Mouse (Mus musculus) forebrain, embryonic 11.5 days (tissue): ENCODE measurements around the gene Dscam. TPM values are rescaled to one million over a fixed set of nuclear protein-coding genes. Genes with fewer than 3 reads are reported as not detected.

ENCODE experiments used
- ATAC-seq: fragments of 200-750 bp; cut with Nextera tagmentation; replicated peaks from 2 replicates; pipeline ENCODE4 v1.8.0; 2017; ENCODE audit warnings: moderate TSS enrichment; ENCODE audit not compliant: low FRiP score
- DNase-seq: peaks from one replicate; pipeline ENCODE4 v3.0.0-alpha.2; 2017; ENCODE audit warnings: low spot score
- H3K27ac ChIP-seq: fragments of 300-500 bp; sonication (generic); 2 replicates; pipeline ENCODE4 v1.5.1; 2014; ENCODE audit warnings: low read depth, low read length
- H3K27me3 ChIP-seq: fragments of 300-500 bp; sonication (generic); 2 replicates; pipeline ENCODE4 v1.6.1; 2014; ENCODE audit warnings: mild to moderate bottlenecking, low read length, mixed read lengths; ENCODE audit not compliant: control insufficient read depth, insufficient read depth
- H3K36me3 ChIP-seq: fragments of 300-500 bp; sonication (generic); 2 replicates; pipeline ENCODE4 v1.6.1; 2014; ENCODE audit warnings: mild to moderate bottlenecking, low read length, moderate library complexity, mixed read lengths; ENCODE audit not compliant: control insufficient read depth, insufficient read depth
- H3K4me1 ChIP-seq: fragments of 300-500 bp; sonication (generic); replicated peaks from 2 replicates; pipeline ENCODE4 v1.6.1; 2014; ENCODE audit warnings: low read length, mixed read lengths; ENCODE audit not compliant: control insufficient read depth, insufficient read depth
- H3K4me2 ChIP-seq: fragments of 300-500 bp; sonication (generic); 2 replicates; pipeline ENCODE4 v1.6.1; 2014; ENCODE audit warnings: low read depth, mild to moderate bottlenecking, low read length, moderate library complexity, mixed read lengths; ENCODE audit not compliant: severe bottlenecking
- H3K4me3 ChIP-seq: fragments of 300-500 bp; sonication (generic); 2 replicates; pipeline ENCODE4 v1.5.1; 2014; ENCODE audit warnings: low read depth, low read length
- H3K9ac ChIP-seq: fragments of 300-500 bp; sonication (generic); 2 replicates; pipeline ENCODE4 v1.6.1; 2014; ENCODE audit warnings: low read length
- H3K9me3 ChIP-seq: fragments of 300-500 bp; sonication (generic); 2 replicates; pipeline ENCODE4 v1.6.1; 2016; ENCODE audit warnings: low read length, mixed read lengths; ENCODE audit not compliant: control insufficient read depth
- WGBS: fragments of 180-500 bp; shearing (Covaris S2); extraction: QIAGEN DNeasy Blood & Tissue Kit; methylation state at CpG from one replicate; pipeline ENCODE4 v1.1.7; 2014; 5-methylcytosine and 5-hydroxymethylcytosine counted together
- polyA plus RNA-seq: library from polyadenylated mRNA; unstranded; fragments of >200 nt; fragmentation: Nextera tagmentation; extraction: Ambion mirVana; gene quantifications from 2 replicates; pipeline ENCODE4 v1.2.1, GENCODE M21; 2014

The Dscam gene
- polyA plus RNA-seq, 1 experiment from 2014 or later, result 0.88 TPM

- no peak for DNase-seq
- Histone ChIP-seq H3K27me3 (no peaks in the 10 kb centered on the region), H3K27ac (no peak overlapping the region), H3K4me1 (no peaks in the 10 kb centered on the region), H3K9me3 (no peaks in the 10 kb centered on the region; the same call in 1 of the 2 replicates), H3K9ac (no peak overlapping the region), H3K4me2 (no peak overlapping the region), H3K4me3 (no peak overlapping the region), H3K36me3 (no peaks in the 10 kb centered on the region)
- no peak for ATAC-seq
- WGBS, result 73% methylated on average over 1 of the region's 1 CpGs
Observed at GRCm38 (mm10) chr16:97190604-97191003, 20.1 kb upstream of the Dscam start.

DNA sequence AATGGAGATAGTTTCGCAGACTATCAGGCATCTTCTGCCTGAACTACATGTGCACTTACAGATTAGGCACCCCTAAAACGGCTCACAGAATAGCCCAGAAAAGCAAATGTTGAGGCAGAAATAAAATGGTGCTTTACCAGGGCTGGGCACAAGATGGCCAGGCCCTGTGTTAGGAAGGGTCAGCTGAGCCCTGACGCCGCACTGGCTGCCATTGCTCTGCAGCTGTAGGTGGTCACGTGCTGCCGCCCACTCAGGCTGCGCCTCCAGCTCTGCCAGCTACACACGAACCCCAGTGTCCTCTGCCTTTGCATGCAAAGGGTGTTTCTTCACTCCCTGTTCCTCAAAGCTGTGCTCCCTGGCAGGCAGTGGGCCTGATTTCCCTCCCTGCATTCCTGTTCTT, 948 bp upstream of the Dscam start:
- no peak overlapping the region for H3K4me3 ChIP-seq
- peaks cover 30% of the 10 kb centered on the region for H3K27me3 ChIP-seq
- no peaks in the 10 kb centered on the region for H3K36me3 ChIP-seq
- no peak overlapping the region for H3K9ac ChIP-seq
- H3K4me1 ChIP-seq, result peaks cover 2% of the 10 kb centered on the region; the same call in 1 of the 2 replicates
- no peak overlapping the region for H3K4me2 ChIP-seq
- H3K27ac ChIP-seq, result no peak overlapping the region
- no peaks in the 10 kb centered on the region for H3K9me3 ChIP-seq
- ATAC-seq, result 0 out of 2 replicates have a peak, but pooled peaks have one; percentile 47
- peak; percentile 61 for DNase-seq
- WGBS, result 52% methylated on average over 8 of the region's 8 CpGs

GRCm38 (mm10) chr16:97169901-97170512, 545 bp downstream of the Dscam start:
- no peaks in the 10 kb centered on the region for H3K36me3 ChIP-seq
- ATAC-seq, result peak; percentile 35
- DNase-seq, result peak; percentile 70
- H3K4me2 ChIP-seq, result peak overlapping the region; percentile 83
- no peaks in the 10 kb centered on the region for H3K9me3 ChIP-seq
- WGBS, result 1% methylated on average over 36 of the region's 51 CpGs
- H3K4me3 ChIP-seq, result peak overlapping the region; percentile 64
- H3K27me3 ChIP-seq, result peaks cover 30% of the 10 kb centered on the region
- peaks cover 2% of the 10 kb centered on the region; the same call in 1 of the 2 replicates for H3K4me1 ChIP-seq
- H3K27ac ChIP-seq, result no peak overlapping the region
- peak overlapping the region; percentile 57 for H3K9ac ChIP-seq

GRCm38 (mm10) chr16:97168614-97169013, 1.9 kb downstream of the Dscam start:
- Histone ChIP-seq H3K4me2 (no peak overlapping the region), H3K27ac (no peak overlapping the region), H3K4me1 (peaks cover 2% of the 10 kb centered on the region; the same call in 1 of the 2 replicates), H3K4me3 (no peak overlapping the region), H3K9ac (no peak overlapping the region), H3K9me3 (no peaks in the 10 kb centered on the region), H3K36me3 (no peaks in the 10 kb centered on the region), H3K27me3 (peaks cover 30% of the 10 kb centered on the region)
- no peak for DNase-seq
- 47% methylated on average over 3 of the region's 3 CpGs for WGBS
- ATAC-seq, result no peak

- Histone ChIP-seq H3K4me2 (no peak overlapping the region), H3K4me1 (peaks cover 2% of the 10 kb centered on the region; the same call in 1 of the 2 replicates), H3K4me3 (no peak overlapping the region), H3K9me3 (no peaks in the 10 kb centered on the region), H3K36me3 (no peaks in the 10 kb centered on the region), H3K9ac (no peak overlapping the region), H3K27me3 (peaks cover 30% of the 10 kb centered on the region), H3K27ac (no peak overlapping the region)
- 94% methylated on average over 1 of the region's 1 CpGs for WGBS
- DNase-seq, result no peak
- no peak for ATAC-seq
Observed at GRCm38 (mm10) chr16:97168030-97168429, 2.5 kb downstream of the Dscam start.

GRCm38 (mm10) chr16:97166166-97166565, 4.4 kb downstream of the Dscam start:
- Histone ChIP-seq H3K36me3 (no peaks in the 10 kb centered on the region), H3K9ac (no peak overlapping the region), H3K4me1 (peaks cover 2% of the 10 kb centered on the region; the same call in 1 of the 2 replicates), H3K4me2 (peak overlapping the region; percentile 79), H3K27ac (no peak overlapping the region), H3K9me3 (no peaks in the 10 kb centered on the region), H3K27me3 (peaks cover 23% of the 10 kb centered on the region), H3K4me3 (0 out of 2 replicates have a peak overlapping the region, but pooled peaks have one; percentile 36)
- no peak for DNase-seq
- 34% methylated on average over 2 of the region's 2 CpGs for WGBS
- no peak for ATAC-seq

DNA sequence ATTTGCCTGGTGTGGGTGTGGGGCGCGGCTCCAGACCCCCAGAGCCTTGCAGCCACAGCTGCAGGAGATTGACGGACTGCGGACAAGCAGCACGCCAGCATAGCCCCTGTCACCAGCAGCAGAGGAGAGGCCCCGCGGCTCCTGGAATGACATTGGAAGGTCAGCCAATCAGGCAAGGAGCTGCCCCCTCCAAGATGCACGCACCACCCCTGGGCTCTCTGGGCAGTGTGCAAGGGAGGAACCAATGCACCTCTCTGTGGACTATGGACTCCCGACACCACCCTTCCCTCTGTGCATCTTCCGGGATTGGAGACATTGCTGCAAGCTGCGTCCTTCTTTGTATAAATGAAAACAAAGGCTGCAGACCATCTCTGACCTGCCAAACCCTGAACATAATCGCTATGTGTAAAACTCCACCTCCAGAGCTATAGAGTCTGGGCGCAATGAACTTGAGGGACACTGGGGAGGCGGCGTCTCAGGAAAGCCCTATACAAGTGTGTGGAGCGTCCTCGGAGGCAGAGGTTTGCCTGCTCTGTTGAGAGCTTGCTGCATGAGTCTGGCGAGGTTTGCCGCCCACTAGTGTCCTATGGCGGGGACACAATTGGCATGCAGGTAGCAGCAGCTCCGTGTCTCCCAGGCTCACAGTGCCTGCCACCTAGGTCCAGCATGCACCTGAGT, 5.0 kb downstream of the Dscam start:
- H3K9ac ChIP-seq, result peak overlapping the region; percentile 51
- no peak overlapping the region for H3K27ac ChIP-seq
- WGBS, result under 1% methylated on average over 21 of the region's 21 CpGs
- H3K4me3 ChIP-seq, result peak overlapping the region; percentile 36
- peaks cover 21% of the 10 kb centered on the region for H3K27me3 ChIP-seq
- H3K9me3 ChIP-seq, result no peaks in the 10 kb centered on the region
- H3K4me1 ChIP-seq, result peaks cover 2% of the 10 kb centered on the region; the same call in 1 of the 2 replicates
- H3K4me2 ChIP-seq, result peak overlapping the region; percentile 79
- peak; percentile 70 for ATAC-seq
- DNase-seq, result peak; percentile 81
- no peaks in the 10 kb centered on the region for H3K36me3 ChIP-seq

- Histone ChIP-seq H3K4me3 (no peak overlapping the region), H3K36me3 (no peaks in the 10 kb centered on the region), H3K9me3 (no peaks in the 10 kb centered on the region), H3K9ac (no peak overlapping the region), H3K4me1 (no peaks in the 10 kb centered on the region), H3K27me3 (no peaks in the 10 kb centered on the region), H3K4me2 (no peak overlapping the region), H3K27ac (no peak overlapping the region)
- DNase-seq, result no peak
- WGBS, result 36% methylated on average over 4 of the region's 4 CpGs
- ATAC-seq, result no peak
Observed at GRCm38 (mm10) chr16:97158279-97158678, 12.3 kb downstream of the Dscam start.
